Mouse (Mus musculus) midbrain, embryonic 12.5 days (tissue): ENCODE data around the gene Map2k5. TPM values are rescaled to one million over a fixed set of nuclear protein-coding genes. Genes with fewer than 3 reads are reported as not detected.

Experiments used
- ATAC-seq: fragments of 200-750 bp; cut with Nextera tagmentation; 2 replicates; pipeline ENCODE4 v1.8.0; 2017; ENCODE audit warnings: low read depth, moderate TSS enrichment, moderate library complexity; ENCODE audit not compliant: low FRiP score
- H3K27ac ChIP-seq: fragments of 300-500 bp; sonication (generic); replicated peaks from 2 replicates; pipeline ENCODE4 v1.5.1; 2016; ENCODE audit warnings: mild to moderate bottlenecking
- H3K27me3 ChIP-seq: fragments of 300-500 bp; sonication (generic); 2 replicates; pipeline ENCODE4 v1.6.1; 2016; ENCODE audit warnings: mild to moderate bottlenecking
- H3K36me3 ChIP-seq: fragments of 300-500 bp; sonication (generic); 2 replicates; pipeline ENCODE4 v1.6.1; 2016
- H3K4me1 ChIP-seq: fragments of 300-500 bp; sonication (generic); 2 replicates; pipeline ENCODE4 v1.6.1; 2016
- H3K4me2 ChIP-seq: fragments of 300-500 bp; sonication (generic); replicated peaks from 2 replicates; pipeline ENCODE4 v1.6.1; 2016; ENCODE audit warnings: mild to moderate bottlenecking, moderate library complexity
- H3K4me3 ChIP-seq: fragments of 300-500 bp; sonication (generic); 2 replicates; pipeline ENCODE4 v1.5.1; 2016; ENCODE audit warnings: mild to moderate bottlenecking
- H3K9ac ChIP-seq: fragments of 300-500 bp; sonication (generic); replicated peaks from 2 replicates; pipeline ENCODE4 v1.6.1; 2016; ENCODE audit warnings: mild to moderate bottlenecking, moderate library complexity
- H3K9me3 ChIP-seq: fragments of 300-500 bp; sonication (generic); 2 replicates; pipeline ENCODE4 v1.6.1; 2016; ENCODE audit warnings: mild to moderate bottlenecking
- WGBS: fragments of 180-500 bp; shearing (Covaris S2); methylation state at CpG from one replicate; pipeline ENCODE4 v1.1.7; 2016; 5-methylcytosine and 5-hydroxymethylcytosine counted together
- polyA plus RNA-seq: library from polyadenylated mRNA; unstranded; fragments of >200 nt; fragmentation: Nextera tagmentation; extraction: Ambion mirVana; gene quantifications from 2 replicates; pipeline ENCODE4 v1.2.1, GENCODE M21; 2016

Gene Map2k5
- polyA plus RNA-seq, 1 experiment from 2014 or later = 43.8 TPM

- WGBS = under 1% methylated on average over 47 of the region's 47 CpGs
Observed at GRCm38 (mm10) chr9:63143641-63144501, 233.8 kb downstream of the Map2k5 start.

GRCm38 (mm10) chr9:63143227-63143626 lies 234.5 kb downstream of the Map2k5 start:
- Histone ChIP-seq H3K9me3 (no peaks in the 10 kb centered on the region), H3K27ac (no peak overlapping the region), H3K4me1 (peaks cover 56% of the 10 kb centered on the region), H3K27me3 (peaks cover 100% of the 10 kb centered on the region), H3K9ac (no peak overlapping the region), H3K4me2 (peak overlapping the region; percentile 26), H3K4me3 (peak overlapping the region; percentile 26; the same call in 1 of the 2 replicates), H3K36me3 (no peaks in the 10 kb centered on the region)
- WGBS = under 1% methylated on average over 25 of the region's 25 CpGs
- ATAC-seq = no peak

More at GRCm38 (mm10) chr9:63143641-63144501, 233.8 kb downstream of the Map2k5 start:
- no peaks in the 10 kb centered on the region for H3K36me3 ChIP-seq
- no peak overlapping the region for H3K9ac ChIP-seq
- peaks cover 57% of the 10 kb centered on the region for H3K4me1 ChIP-seq
- H3K27ac ChIP-seq = no peak overlapping the region
- peak overlapping the region; percentile 26 for H3K4me2 ChIP-seq
- H3K9me3 ChIP-seq = no peaks in the 10 kb centered on the region
- H3K27me3 ChIP-seq = peaks cover 100% of the 10 kb centered on the region
- no peak for ATAC-seq
- peak overlapping the region; percentile 26 for H3K4me3 ChIP-seq

- Histone ChIP-seq H3K9ac (no peak overlapping the region), H3K27me3 (peaks cover 100% of the 10 kb centered on the region), H3K4me2 (peak overlapping the region; percentile 34), H3K4me1 (peaks cover 62% of the 10 kb centered on the region), H3K27ac (no peak overlapping the region), H3K9me3 (no peaks in the 10 kb centered on the region), H3K4me3 (peak overlapping the region; percentile 15), H3K36me3 (no peaks in the 10 kb centered on the region)
- WGBS = 1% methylated on average over 42 of the region's 42 CpGs
- ATAC-seq = no peak
Observed at GRCm38 (mm10) chr9:63142335-63143036, 235.2 kb downstream of the Map2k5 start.

- no peaks in the 10 kb centered on the region for H3K9me3 ChIP-seq
- H3K27ac ChIP-seq = no peak overlapping the region
- no peak for ATAC-seq
- H3K4me2 ChIP-seq = peak overlapping the region; percentile 34; the same call in 1 of the 2 replicates
- under 1% methylated on average over 24 of the region's 24 CpGs for WGBS
- no peaks in the 10 kb centered on the region for H3K36me3 ChIP-seq
- H3K4me3 ChIP-seq = no peak overlapping the region; the same call in 1 of the 2 replicates
- H3K9ac ChIP-seq = no peak overlapping the region
- peaks cover 66% of the 10 kb centered on the region for H3K4me1 ChIP-seq
- H3K27me3 ChIP-seq = peaks cover 100% of the 10 kb centered on the region
Observed at GRCm38 (mm10) chr9:63141641-63142334, 235.9 kb downstream of the Map2k5 start.

GRCm38 (mm10) chr9:63140211-63140610 lies 237.5 kb downstream of the Map2k5 start:
- Histone ChIP-seq H3K27me3 (peaks cover 99% of the 10 kb centered on the region), H3K9me3 (no peaks in the 10 kb centered on the region), H3K9ac (no peak overlapping the region), H3K4me2 (no peak overlapping the region), H3K27ac (no peak overlapping the region), H3K36me3 (no peaks in the 10 kb centered on the region), H3K4me3 (no peak overlapping the region), H3K4me1 (peaks cover 63% of the 10 kb centered on the region)
- no peak for ATAC-seq
- WGBS = 2% methylated on average over 9 of the region's 9 CpGs

- Histone ChIP-seq H3K9ac (no peak overlapping the region), H3K36me3 (no peaks in the 10 kb centered on the region), H3K27ac (no peak overlapping the region), H3K4me3 (no peak overlapping the region), H3K27me3 (peaks cover 99% of the 10 kb centered on the region), H3K4me2 (no peak overlapping the region), H3K9me3 (no peaks in the 10 kb centered on the region), H3K4me1 (peaks cover 63% of the 10 kb centered on the region)
- 1% methylated on average over 17 of the region's 17 CpGs for WGBS
- no peak for ATAC-seq
Observed at GRCm38 (mm10) chr9:63139661-63140060, 238.0 kb downstream of the Map2k5 start.

GRCm38 (mm10) chr9:63138481-63138967 lies 239.2 kb downstream of the Map2k5 start:
- WGBS = under 1% methylated on average over 29 of the region's 31 CpGs
- H3K4me3 ChIP-seq = peak overlapping the region; percentile 27
- peaks cover 57% of the 10 kb centered on the region for H3K4me1 ChIP-seq
- H3K36me3 ChIP-seq = no peaks in the 10 kb centered on the region
- peak overlapping the region; percentile 43 for H3K9ac ChIP-seq
- peak overlapping the region; percentile 50 for H3K4me2 ChIP-seq
- no peak for ATAC-seq
- H3K27ac ChIP-seq = no peak overlapping the region
- no peaks in the 10 kb centered on the region for H3K9me3 ChIP-seq
- H3K27me3 ChIP-seq = peaks cover 99% of the 10 kb centered on the region

GRCm38 (mm10) chr9:63137615-63137915 lies 240.1 kb downstream of the Map2k5 start:
- no peak for ATAC-seq
- Histone ChIP-seq H3K27ac (no peak overlapping the region), H3K27me3 (peaks cover 91% of the 10 kb centered on the region), H3K4me3 (0 out of 2 replicates have a peak overlapping the region, but pooled peaks have one; percentile 7), H3K36me3 (no peaks in the 10 kb centered on the region), H3K4me2 (no peak overlapping the region), H3K9ac (no peak overlapping the region), H3K4me1 (peaks cover 52% of the 10 kb centered on the region), H3K9me3 (no peaks in the 10 kb centered on the region)
- 3% methylated on average over 6 of the region's 6 CpGs for WGBS

- WGBS = 1% methylated on average over 19 of the region's 19 CpGs
- Histone ChIP-seq H3K36me3 (no peaks in the 10 kb centered on the region), H3K9me3 (no peaks in the 10 kb centered on the region), H3K9ac (no peak overlapping the region), H3K4me3 (peak overlapping the region; percentile 7; the same call in 1 of the 2 replicates), H3K4me2 (peak overlapping the region; percentile 9), H3K27me3 (peaks cover 85% of the 10 kb centered on the region), H3K27ac (no peak overlapping the region), H3K4me1 (peaks cover 51% of the 10 kb centered on the region)
- ATAC-seq = no peak
Observed at GRCm38 (mm10) chr9:63136756-63137614, 240.7 kb downstream of the Map2k5 start.

- Histone ChIP-seq H3K4me2 (no peak overlapping the region), H3K27ac (no peak overlapping the region), H3K4me1 (peaks cover 57% of the 10 kb centered on the region), H3K36me3 (no peaks in the 10 kb centered on the region), H3K9ac (no peak overlapping the region), H3K27me3 (peaks cover 82% of the 10 kb centered on the region), H3K9me3 (no peaks in the 10 kb centered on the region), H3K4me3 (no peak overlapping the region)
- WGBS = 5% methylated on average over 8 of the region's 8 CpGs
- no peak for ATAC-seq
Observed at GRCm38 (mm10) chr9:63136241-63136640, 241.5 kb downstream of the Map2k5 start.

- H3K27me3 ChIP-seq = peaks cover 82% of the 10 kb centered on the region
- no peak for ATAC-seq
- WGBS = under 1% methylated on average over 16 of the region's 16 CpGs
- peak overlapping the region; percentile 27 for H3K4me3 ChIP-seq
- no peak overlapping the region for H3K27ac ChIP-seq
- H3K9ac ChIP-seq = no peak overlapping the region; the same call in 1 of the 2 replicates
- H3K36me3 ChIP-seq = no peaks in the 10 kb centered on the region
- H3K9me3 ChIP-seq = no peaks in the 10 kb centered on the region
- peaks cover 57% of the 10 kb centered on the region for H3K4me1 ChIP-seq
- H3K4me2 ChIP-seq = peak overlapping the region; percentile 50
Observed at GRCm38 (mm10) chr9:63135801-63136200, 241.9 kb downstream of the Map2k5 start.
